Mouse (Mus musculus) lung, adult 2 months (tissue): ENCODE results near the gene Msh2. TPM values are rescaled to one million over a fixed set of nuclear protein-coding genes. Genes with fewer than 3 reads are reported as not detected.
"Not testable (repeated sequence)": the region's sequence is repeated elsewhere in the genome, so short reads cannot be mapped to it uniquely, and the experiment has no call there.

Experiments
- DNase-seq: peaks from one replicate; pipeline ENCODE4 v3.0.0; 2022
- H3K4me1 ChIP-seq: fragments of 200-500 bp; 2 replicates; pipeline ENCODE4 v1.6.1; 2011; ENCODE audit warnings: low read length; ENCODE audit not compliant: control insufficient read depth, insufficient read depth
- H3K4me3 ChIP-seq: fragments of 200-500 bp; replicated peaks from 2 replicates; pipeline ENCODE3; 2011; ENCODE audit warnings: low read depth, mild to moderate bottlenecking, control low read depth, low read length; ENCODE audit errors: extremely low read depth
- CTCF ChIP-seq: fragments of 200-500 bp; IDR thresholded peaks from 2 replicates; pipeline ENCODE4 v1.5.1; 2011; ENCODE audit warnings: mild to moderate bottlenecking, low read length, control low read depth; ENCODE audit not compliant: insufficient read depth
- POLR2A ChIP-seq: fragments of 200-500 bp; IDR thresholded peaks from 2 replicates; pipeline ENCODE4 v1.6.1; 2011; ENCODE audit warnings: low read depth, mild to moderate bottlenecking, control low read depth, low read length, borderline replicate concordance; ENCODE audit errors: extremely low read depth
- whole genome bisulfite sequencing: fragments of 180-500 bp; shearing (Covaris S2); methylation state at CpG from one replicate; pipeline ENCODE4 v1.1.7; 2018; 5-methylcytosine and 5-hydroxymethylcytosine counted together
- polyA plus RNA-seq: library from polyadenylated mRNA; depleted of rRNA; stranded (reverse); fragments of >200 nt; gene quantifications from 2 replicates; pipeline ENCODE4 v1.2.3, GENCODE M21; 2012

Msh2 gene
- polyA plus RNA-seq, 1 experiment = 7.1 TPM

DNA sequence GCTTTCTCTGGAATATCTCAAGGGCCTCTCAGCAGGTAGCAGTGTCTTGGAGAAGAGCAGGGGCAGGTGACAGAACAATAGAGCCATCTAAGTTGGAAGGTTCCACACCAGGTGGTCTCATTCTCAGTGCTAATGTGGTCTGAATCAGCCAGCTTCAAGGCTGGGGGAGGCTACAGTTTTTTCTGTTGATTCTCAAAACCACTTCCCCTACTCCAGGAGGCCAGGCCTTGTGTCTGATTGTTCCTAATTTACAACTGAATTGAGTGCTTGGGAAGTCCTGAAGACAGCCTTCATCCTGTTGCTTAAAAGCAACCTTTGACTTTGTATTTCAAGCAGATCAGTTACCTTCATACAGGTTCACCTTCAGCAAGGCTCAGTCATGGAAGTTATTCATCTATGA, 7.9 kb upstream of the Msh2 start:
- no peak overlapping the region for H3K4me3 ChIP-seq
- no peaks in the 10 kb centered on the region for H3K4me1 ChIP-seq
- TF ChIP-seq POLR2A (no peak), CTCF (no peak)
- no peak for DNase-seq

DNA sequence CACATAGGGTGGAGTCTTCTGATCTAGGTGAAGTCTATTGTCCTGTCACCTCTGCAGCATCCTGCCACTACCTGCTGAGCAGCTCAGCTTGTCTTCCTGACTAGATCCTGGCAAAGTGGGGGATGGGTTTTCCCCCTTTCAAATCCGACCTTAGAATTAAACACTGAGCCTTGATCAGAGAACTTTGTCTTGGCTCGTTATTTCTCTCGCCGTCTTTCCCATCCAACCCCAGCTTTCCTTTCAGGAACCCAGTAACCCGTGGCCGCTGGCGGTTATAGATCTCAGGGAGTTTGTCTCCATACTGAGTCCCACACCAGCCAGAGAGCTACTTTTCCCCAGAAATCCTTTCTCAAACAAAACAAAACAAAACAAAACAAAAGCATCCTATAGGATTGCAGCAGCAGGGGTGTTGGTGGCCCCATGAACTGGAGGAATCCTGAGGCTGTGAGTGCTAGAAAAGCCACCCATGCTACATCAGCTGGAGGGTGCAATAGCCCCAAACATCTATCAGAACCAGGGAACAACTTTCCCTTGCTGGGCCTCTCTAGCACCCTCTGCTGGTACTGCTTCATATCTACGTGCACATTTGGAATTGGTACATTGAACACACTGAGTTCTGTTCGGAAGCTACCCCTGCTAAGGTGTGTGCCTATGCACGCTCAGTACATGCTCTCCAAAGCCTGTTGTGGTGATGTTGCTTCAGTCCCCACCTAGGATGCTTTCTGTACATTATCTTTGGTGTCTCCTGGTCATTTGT, 6.9 kb upstream of the Msh2 start:
- H3K4me3 ChIP-seq = no peak overlapping the region
- H3K4me1 ChIP-seq = no peaks in the 10 kb centered on the region
- DNase-seq = peak; percentile 44
- WGBS = 70% methylated on average over 10 of the region's 10 CpGs
- peak; percentile 63 for TF ChIP-seq CTCF
- TF ChIP-seq POLR2A = no peak

DNA sequence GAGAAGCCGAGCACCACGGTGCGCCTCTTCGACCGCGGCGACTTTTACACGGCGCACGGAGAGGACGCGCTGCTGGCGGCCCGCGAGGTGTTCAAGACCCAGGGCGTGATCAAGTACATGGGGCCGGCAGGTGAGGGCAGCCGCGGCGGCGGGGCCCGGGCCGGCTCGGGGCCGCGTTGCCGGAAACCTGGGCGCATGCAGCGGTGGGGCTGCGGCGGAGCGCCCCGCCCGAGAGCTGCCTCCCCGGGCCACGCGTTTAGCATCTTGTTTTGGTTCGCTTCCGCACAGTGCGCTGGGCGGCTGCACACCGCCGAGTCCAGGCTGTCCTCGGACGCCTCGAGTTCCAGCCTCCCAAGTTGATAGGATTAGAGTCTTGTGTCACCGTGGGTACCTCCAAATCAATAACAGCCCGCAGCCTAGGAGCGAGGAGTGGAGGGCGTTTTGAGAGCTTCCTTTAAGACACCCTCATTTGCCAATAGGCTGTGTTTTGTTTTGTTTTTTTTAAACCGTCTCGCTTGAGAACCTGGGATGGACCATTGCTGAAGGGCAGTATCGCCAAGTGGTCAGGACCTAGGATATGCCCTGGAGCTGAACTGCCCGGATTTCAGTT, 652 bp downstream of the Msh2 start:
- no peak for DNase-seq
- TF ChIP-seq POLR2A (no peak), CTCF (no peak)
- peak overlapping the region; percentile 79 for H3K4me3 ChIP-seq
- under 1% methylated on average over 53 of the region's 54 CpGs for WGBS
- H3K4me1 ChIP-seq = no peaks in the 10 kb centered on the region; the same call in 1 of the 2 replicates

DNA sequence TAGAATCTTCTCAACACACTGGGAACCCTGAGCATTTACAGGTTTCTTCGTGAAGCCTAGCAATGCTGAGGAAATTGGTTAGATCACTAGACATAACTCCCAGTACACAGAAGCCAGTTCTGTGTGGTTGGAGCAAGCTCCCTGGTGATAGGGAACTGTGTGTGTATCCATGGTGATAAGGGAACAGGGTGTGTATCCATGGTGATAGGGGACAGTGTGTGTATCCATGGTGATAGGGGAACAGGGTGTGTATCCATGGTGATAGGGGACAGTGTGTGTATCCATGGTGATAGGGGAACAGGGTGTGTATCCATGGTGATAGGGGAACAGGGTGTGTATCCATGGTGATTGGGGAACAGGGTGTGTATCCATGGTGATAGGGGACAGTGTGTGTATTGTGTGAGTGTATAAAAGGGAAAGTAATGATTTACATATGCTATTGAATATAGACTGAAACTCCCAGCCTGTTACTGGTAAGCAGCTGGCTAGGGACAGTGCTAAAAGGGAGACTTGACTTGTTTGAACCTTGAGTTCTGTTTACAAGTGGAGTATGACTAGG, 4.9 kb downstream of the Msh2 start:
- H3K4me3 ChIP-seq, DNase-seq, H3K4me1 ChIP-seq: not testable (repeated sequence)
- 89% methylated on average over 1 of the region's 1 CpGs for WGBS

DNA sequence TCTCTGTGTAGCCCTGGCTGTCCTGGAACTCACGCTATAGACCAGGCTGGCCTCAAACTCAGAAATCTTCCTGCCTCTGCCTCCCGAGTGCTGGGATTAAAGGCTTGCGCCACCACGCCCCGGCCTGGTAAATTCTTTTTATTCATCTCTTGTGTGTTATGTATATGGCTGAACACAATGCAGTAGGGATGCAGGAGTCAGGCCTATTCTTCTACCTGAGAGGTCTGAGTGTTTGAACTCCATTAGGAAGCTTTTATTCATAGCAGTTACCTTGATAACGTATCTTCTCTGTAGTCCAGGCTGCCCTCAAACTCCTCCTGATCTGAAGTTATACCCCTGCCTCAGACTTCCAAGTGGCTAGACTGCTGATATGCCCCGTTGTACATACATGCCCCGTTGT, 5.5 kb downstream of the Msh2 start:
- TF ChIP-seq POLR2A = no peak
- 95% methylated on average over 8 of the region's 8 CpGs for WGBS
- H3K4me1 ChIP-seq = no peaks in the 10 kb centered on the region; the same call in 1 of the 2 replicates
- DNase-seq = no peak
- H3K4me3 ChIP-seq = no peak overlapping the region

DNA sequence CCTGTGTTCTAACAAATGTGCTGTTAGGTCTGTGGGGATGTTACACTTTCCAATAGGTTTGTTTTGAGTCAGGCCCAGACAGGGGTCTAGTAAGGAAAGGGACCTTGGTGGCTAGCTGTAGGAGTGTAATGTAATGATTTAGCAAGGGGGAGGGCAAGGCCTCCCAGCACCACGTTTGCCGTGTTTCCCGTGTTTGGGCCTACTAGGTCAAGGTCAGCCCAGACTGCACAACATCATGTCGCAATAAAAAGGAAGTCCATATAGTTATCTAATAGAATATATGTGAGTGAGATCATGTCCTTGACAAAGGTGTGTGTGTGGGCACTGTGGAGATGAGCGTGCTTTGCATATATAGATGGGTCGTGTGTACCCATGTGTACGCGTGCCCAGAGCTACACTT, 17.1 kb downstream of the Msh2 start:
- no peaks in the 10 kb centered on the region for H3K4me1 ChIP-seq
- DNase-seq = no peak
- no peak overlapping the region for H3K4me3 ChIP-seq
- 87% methylated on average over 8 of the region's 8 CpGs for WGBS
- no peak for TF ChIP-seq CTCF
- no peak for TF ChIP-seq POLR2A

DNA sequence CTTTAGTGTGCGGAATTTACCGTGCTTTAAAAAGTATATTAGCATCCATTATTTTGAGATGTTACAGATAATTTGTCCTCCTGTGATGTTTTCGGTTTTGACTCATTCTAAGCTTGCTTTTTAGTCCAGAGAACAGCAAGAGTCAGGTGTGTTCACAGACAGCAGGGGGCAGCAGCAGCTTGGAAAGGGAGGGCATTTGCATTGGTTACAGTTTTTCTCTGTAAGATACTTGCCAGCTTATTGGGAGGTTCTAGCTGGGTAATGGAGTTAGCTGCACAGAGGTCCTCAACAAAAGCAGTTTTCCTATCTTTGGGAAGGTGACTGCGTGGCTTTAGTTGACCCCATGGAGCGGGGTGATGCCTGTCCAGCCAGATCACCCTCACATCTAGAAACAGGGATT, 19.8 kb downstream of the Msh2 start:
- Histone ChIP-seq H3K4me1 (no peaks in the 10 kb centered on the region), H3K4me3 (no peak overlapping the region)
- TF ChIP-seq CTCF = peak; percentile 67
- TF ChIP-seq POLR2A = no peak
- WGBS = 91% methylated on average over 5 of the region's 5 CpGs
- DNase-seq = peak; percentile 25

DNA sequence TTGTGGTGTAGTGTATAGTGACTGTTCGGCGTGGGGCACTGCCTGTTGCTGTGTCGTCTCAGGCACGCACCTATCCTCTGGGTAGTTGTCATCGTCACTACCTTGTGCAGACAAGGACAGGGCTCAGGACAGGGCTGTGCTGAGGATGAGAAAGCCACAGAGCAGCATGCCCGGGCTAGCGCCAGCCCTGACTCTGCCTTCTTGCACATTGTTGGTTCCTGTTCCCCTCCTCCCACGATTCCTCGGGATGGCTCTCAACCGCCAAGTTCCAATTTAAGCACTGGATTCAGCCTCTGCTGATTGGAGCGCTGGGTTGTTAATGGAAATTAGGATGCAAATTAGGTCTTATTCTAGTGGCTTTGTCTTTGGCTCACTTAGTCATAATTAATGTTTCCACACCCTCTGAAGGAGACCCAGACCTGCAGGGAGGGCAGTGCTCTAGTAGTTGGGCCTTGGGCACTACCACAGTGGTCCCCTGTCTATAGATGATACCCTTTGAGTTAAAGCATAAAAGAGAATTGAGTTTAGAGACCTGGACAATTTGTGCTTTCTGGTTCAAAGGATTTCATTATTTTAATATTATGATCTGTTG, 23.8 kb downstream of the Msh2 start:
- WGBS = 92% methylated on average over 11 of the region's 11 CpGs

DNA sequence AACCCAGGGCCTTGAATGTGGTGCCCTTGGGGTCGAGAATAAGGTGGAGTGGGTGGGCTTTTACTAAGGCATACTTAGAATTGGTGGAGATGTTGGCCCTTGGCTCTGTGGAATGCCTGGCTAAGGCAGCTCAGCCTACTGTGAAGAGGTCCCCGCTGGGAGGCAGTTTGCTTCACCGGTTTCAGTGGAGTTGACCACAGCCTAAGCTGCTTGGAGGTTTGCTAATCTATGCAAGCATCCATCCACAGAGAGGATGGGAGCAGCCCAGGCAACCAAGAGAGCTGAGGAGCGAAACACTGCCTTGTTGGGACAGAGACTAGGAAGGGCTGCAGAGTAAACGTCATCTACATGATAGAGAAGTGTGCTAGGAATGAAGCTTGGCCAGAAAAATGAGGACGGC, 24.7 kb downstream of the Msh2 start:
- DNase-seq = no peak
- no peaks in the 10 kb centered on the region for H3K4me1 ChIP-seq
- no peak overlapping the region for H3K4me3 ChIP-seq
- TF ChIP-seq POLR2A (no peak), CTCF (no peak)
- 87% methylated on average over 6 of the region's 6 CpGs for WGBS

More for the DNA sequence above, 23.8 kb downstream of the Msh2 start:
- no peak for DNase-seq
- Histone ChIP-seq H3K4me1 (no peaks in the 10 kb centered on the region), H3K4me3 (no peak overlapping the region)
- TF ChIP-seq POLR2A = no peak

DNA sequence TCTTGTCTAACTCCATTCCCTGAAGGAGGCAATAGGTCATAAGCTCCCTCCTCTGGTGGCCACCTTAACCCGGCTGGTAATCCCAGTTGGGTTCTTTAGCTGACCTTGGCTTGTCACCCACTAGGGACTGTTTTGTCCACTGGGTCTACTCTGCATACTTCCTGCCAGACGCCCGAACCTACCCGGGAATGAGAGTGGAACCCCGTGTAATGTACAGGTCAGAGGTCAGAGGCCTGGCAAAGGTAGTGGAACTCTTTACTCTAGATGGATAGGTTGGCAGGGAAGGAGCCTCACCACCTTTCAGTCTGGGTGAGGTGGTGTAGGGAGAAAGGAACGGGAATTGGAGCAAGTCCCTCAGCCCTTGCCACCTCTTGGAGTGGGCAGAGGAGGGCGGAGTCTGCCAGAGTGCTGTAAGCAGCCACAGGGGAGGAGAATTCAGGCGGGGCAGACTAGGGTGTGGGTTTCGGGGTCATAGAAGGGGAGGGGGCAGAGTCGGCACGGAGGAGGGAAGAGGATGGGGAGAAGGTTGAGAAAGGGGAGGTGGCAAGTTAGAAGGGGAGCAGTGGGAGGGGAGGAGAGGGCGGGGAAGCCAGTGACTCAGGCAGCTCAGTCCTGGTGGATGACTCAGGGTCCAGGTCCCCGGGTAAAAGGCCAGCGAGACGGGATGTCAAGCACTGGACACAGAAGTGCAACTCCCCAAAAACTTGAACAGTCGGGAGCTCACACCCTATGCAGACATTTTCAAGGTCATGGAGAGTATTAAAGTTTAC, 27.1 kb downstream of the Msh2 start:
- 74% methylated on average over 16 of the region's 16 CpGs for whole genome bisulfite sequencing
- no peak for DNase-seq
- Histone ChIP-seq H3K4me1 (no peaks in the 10 kb centered on the region), H3K4me3 (no peak overlapping the region)
- TF ChIP-seq CTCF (no peak), POLR2A (no peak)
